Mouse (Mus musculus) liver, embryonic 16.5 days (tissue): Measurements from ENCODE around the gene Skap1. TPM values are rescaled to one million over a fixed set of nuclear protein-coding genes. Genes with fewer than 3 reads are reported as not detected.

Experiments
- ATAC-seq: fragments of 200-750 bp; cut with Nextera tagmentation; 2 replicates; pipeline ENCODE4 v1.8.0; 2017; ENCODE audit warnings: low read depth, mild to moderate bottlenecking, moderate number of reproducible peaks, moderate library complexity
- H3K27ac ChIP-seq: fragments of 300-500 bp; sonication (generic); 2 replicates; pipeline ENCODE4 v1.5.1; 2014; ENCODE audit warnings: mild to moderate bottlenecking, low read length
- H3K27me3 ChIP-seq: fragments of 300-500 bp; sonication (generic); 2 replicates; pipeline ENCODE4 v1.6.1; 2014; ENCODE audit warnings: low read depth, low read length, mixed read lengths; ENCODE audit not compliant: control insufficient read depth, insufficient read depth
- H3K36me3 ChIP-seq: fragments of 300-500 bp; sonication (generic); 2 replicates; pipeline ENCODE4 v1.6.1; 2014; ENCODE audit warnings: mild to moderate bottlenecking; ENCODE audit not compliant: control insufficient read depth, insufficient read depth
- H3K4me1 ChIP-seq: fragments of 300-500 bp; sonication (generic); 2 replicates; pipeline ENCODE4 v1.6.1; 2014; ENCODE audit warnings: low read depth, low read length, mixed read lengths; ENCODE audit not compliant: control insufficient read depth
- H3K4me2 ChIP-seq: fragments of 300-500 bp; sonication (generic); 2 replicates; pipeline ENCODE4 v1.6.1; 2014; ENCODE audit warnings: low read depth, low read length, mixed read lengths
- H3K4me3 ChIP-seq: fragments of 300-500 bp; sonication (generic); 2 replicates; pipeline ENCODE4 v1.5.1; 2014; ENCODE audit warnings: low read depth, mild to moderate bottlenecking, low read length
- H3K9ac ChIP-seq: fragments of 300-500 bp; sonication (generic); 2 replicates; pipeline ENCODE4 v1.6.1; 2014; ENCODE audit warnings: low read depth, low read length
- H3K9me3 ChIP-seq: fragments of 300-500 bp; sonication (generic); replicated peaks from 2 replicates; pipeline ENCODE4 v1.6.1; 2016; ENCODE audit warnings: low read length; ENCODE audit not compliant: control insufficient read depth
- WGBS: fragments of 180-500 bp; shearing (Covaris S2); extraction: QIAGEN DNeasy Blood & Tissue Kit; methylation state at CpG from one replicate; pipeline ENCODE4 v1.1.7; 2014; ENCODE audit not compliant: insufficient replicate concordance; 5-methylcytosine and 5-hydroxymethylcytosine counted together
- polyA plus RNA-seq: library from polyadenylated mRNA; unstranded; fragments of >200 nt; fragmentation: Nextera tagmentation; extraction: Ambion mirVana; gene quantifications from 2 replicates; pipeline ENCODE4 v1.2.1, GENCODE M21; 2015

Skap1 gene
- polyA plus RNA-seq, 1 experiment from 2014 or later, result 0.12 TPM

DNA sequence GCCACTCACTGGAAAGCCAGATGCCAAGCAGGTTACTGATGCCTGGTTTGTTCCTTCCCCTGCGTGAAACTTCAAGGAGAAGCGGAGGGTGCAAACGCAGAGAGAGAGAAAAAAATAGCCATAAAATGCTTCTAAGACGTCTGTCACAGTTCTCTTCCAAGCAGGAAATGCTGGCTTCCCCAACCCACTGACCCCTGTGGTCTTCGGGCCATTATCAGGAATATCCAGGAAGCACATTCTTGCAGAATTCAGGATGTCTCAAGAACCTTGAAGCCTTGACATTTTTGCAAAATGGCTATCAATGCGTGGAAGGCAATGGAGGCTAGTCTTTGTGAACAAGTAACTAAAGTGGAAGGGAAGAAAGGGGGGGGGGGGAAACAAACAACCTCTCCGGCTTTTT lies 180.6 kb downstream of the Skap1 start:
- Histone ChIP-seq H3K27ac (no peak overlapping the region), H3K27me3 (no peaks in the 10 kb centered on the region), H3K4me2 (no peak overlapping the region), H3K9me3 (no peaks in the 10 kb centered on the region), H3K36me3 (no peaks in the 10 kb centered on the region), H3K9ac (no peak overlapping the region), H3K4me3 (no peak overlapping the region), H3K4me1 (no peaks in the 10 kb centered on the region)
- no peak for ATAC-seq
- 32% methylated on average over 7 of the region's 7 CpGs for WGBS

GRCm38 (mm10) chr11:96645538-96646037 lies 181.2 kb downstream of the Skap1 start:
- H3K27ac ChIP-seq, result 0 out of 2 replicates have a peak overlapping the region, but pooled peaks have one; percentile 20
- H3K9ac ChIP-seq, result no peak overlapping the region
- no peaks in the 10 kb centered on the region for H3K27me3 ChIP-seq
- no peaks in the 10 kb centered on the region for H3K4me1 ChIP-seq
- WGBS, result 55% methylated on average over 10 of the region's 10 CpGs
- H3K4me2 ChIP-seq, result no peak overlapping the region
- ATAC-seq, result no peak
- no peaks in the 10 kb centered on the region for H3K9me3 ChIP-seq
- H3K36me3 ChIP-seq, result no peaks in the 10 kb centered on the region
- H3K4me3 ChIP-seq, result no peak overlapping the region

- Histone ChIP-seq H3K4me2 (no peak overlapping the region), H3K4me1 (no peaks in the 10 kb centered on the region), H3K27ac (no peak overlapping the region), H3K9ac (no peak overlapping the region), H3K4me3 (no peak overlapping the region), H3K9me3 (no peaks in the 10 kb centered on the region), H3K27me3 (no peaks in the 10 kb centered on the region), H3K36me3 (no peaks in the 10 kb centered on the region)
- 68% methylated on average over 9 of the region's 9 CpGs for WGBS
- ATAC-seq, result no peak
These were observed 187.5 kb downstream of the Skap1 start for GRCm38 (mm10) chr11:96651848-96652247.

DNA sequence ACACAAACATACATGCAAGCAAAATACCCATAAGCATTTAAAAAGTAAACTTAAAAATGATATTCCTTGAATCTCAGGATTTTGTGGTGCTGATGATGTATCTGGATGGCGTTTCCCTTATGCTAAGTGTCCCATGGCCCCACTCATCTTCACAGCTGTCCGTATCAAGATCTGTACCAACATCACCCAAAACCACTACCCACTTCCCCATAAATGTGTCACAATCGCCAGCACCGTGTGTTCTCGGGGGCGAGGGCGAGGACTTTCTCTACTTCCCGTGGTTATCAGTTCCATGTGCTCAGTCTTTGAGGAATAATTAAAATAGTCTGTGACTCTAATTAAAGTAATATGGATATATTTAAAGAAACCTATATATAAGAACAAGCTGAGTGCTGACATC lies 189.5 kb downstream of the Skap1 start:
- Histone ChIP-seq H3K4me1 (no peaks in the 10 kb centered on the region), H3K4me2 (no peak overlapping the region), H3K9ac (no peak overlapping the region), H3K4me3 (no peak overlapping the region), H3K27ac (no peak overlapping the region), H3K36me3 (no peaks in the 10 kb centered on the region), H3K9me3 (no peaks in the 10 kb centered on the region), H3K27me3 (no peaks in the 10 kb centered on the region)
- WGBS, result 16% methylated on average over 8 of the region's 8 CpGs
- ATAC-seq, result no peak

- Histone ChIP-seq H3K36me3 (no peaks in the 10 kb centered on the region), H3K9ac (no peak overlapping the region), H3K27me3 (no peaks in the 10 kb centered on the region), H3K9me3 (no peaks in the 10 kb centered on the region), H3K4me2 (no peak overlapping the region), H3K4me1 (no peaks in the 10 kb centered on the region), H3K27ac (no peak overlapping the region), H3K4me3 (no peak overlapping the region)
- WGBS, result 43% methylated on average over 1 of the region's 1 CpGs
- no peak for ATAC-seq
These were observed 194.0 kb downstream of the Skap1 start for GRCm38 (mm10) chr11:96658420-96658819.

DNA sequence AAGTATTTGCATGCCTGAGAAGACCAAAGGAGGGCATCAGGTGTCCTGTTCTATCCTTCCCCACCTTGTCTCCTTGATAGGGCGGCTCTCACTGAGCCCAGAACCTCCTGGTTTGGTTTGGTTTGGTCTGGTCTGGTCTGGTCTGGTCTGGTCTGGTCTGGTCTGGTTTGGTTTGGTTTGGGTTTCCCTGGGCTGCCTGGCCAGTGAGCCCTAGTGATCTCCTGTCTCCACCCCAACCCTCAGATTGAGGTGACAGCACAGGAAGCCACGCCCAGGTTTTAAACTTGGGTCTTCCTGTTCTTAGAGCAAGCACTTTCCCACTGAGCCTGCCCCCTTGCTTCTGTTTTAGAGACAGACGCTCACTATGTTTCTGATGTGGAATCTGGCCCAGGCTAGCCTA lies 202.5 kb downstream of the Skap1 start:
- 33% methylated on average over 3 of the region's 3 CpGs for WGBS
- Histone ChIP-seq H3K4me3 (no peak overlapping the region), H3K9me3 (no peaks in the 10 kb centered on the region), H3K36me3 (no peaks in the 10 kb centered on the region), H3K27me3 (no peaks in the 10 kb centered on the region), H3K4me2 (no peak overlapping the region), H3K9ac (no peak overlapping the region), H3K27ac (no peak overlapping the region), H3K4me1 (no peaks in the 10 kb centered on the region)
- ATAC-seq, result no peak

GRCm38 (mm10) chr11:96668367-96668766 lies 204.0 kb downstream of the Skap1 start:
- no peaks in the 10 kb centered on the region for H3K4me1 ChIP-seq
- H3K4me3 ChIP-seq, result no peak overlapping the region
- no peaks in the 10 kb centered on the region for H3K9me3 ChIP-seq
- whole genome bisulfite sequencing, result 24% methylated on average over 7 of the region's 7 CpGs
- no peak for ATAC-seq
- H3K4me2 ChIP-seq, result no peak overlapping the region
- no peak overlapping the region for H3K27ac ChIP-seq
- H3K9ac ChIP-seq, result no peak overlapping the region
- no peaks in the 10 kb centered on the region for H3K36me3 ChIP-seq
- H3K27me3 ChIP-seq, result no peaks in the 10 kb centered on the region

DNA sequence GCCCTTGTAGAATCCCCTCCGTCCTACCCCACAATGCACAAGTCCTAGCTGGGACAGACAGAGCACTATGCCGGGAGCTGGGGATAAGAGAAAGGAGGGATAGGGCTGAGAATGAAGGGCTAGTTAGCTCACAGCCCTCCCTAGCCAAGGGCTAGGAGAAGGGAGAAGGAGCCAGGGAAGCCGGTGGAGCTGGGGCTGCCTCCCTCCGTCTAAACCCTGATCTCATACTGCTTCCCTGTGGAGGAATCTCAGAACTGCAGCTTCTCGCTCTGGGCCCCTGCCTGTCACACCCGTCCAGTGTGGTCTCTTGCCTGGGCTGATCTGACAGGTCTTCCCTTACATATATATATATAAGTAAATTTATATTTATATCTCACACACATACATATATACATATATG lies 209.4 kb downstream of the Skap1 start:
- H3K27me3 ChIP-seq, result no peaks in the 10 kb centered on the region
- H3K27ac ChIP-seq, result no peak overlapping the region
- no peak overlapping the region for H3K4me3 ChIP-seq
- H3K9ac ChIP-seq, result no peak overlapping the region
- 17% methylated on average over 6 of the region's 6 CpGs for WGBS
- no peaks in the 10 kb centered on the region for H3K36me3 ChIP-seq
- no peaks in the 10 kb centered on the region for H3K4me1 ChIP-seq
- peak; percentile 37; the same call in 1 of the 2 replicates for ATAC-seq
- H3K4me2 ChIP-seq, result no peak overlapping the region
- no peaks in the 10 kb centered on the region for H3K9me3 ChIP-seq

- Histone ChIP-seq H3K27me3 (no peaks in the 10 kb centered on the region), H3K27ac (no peak overlapping the region), H3K4me2 (no peak overlapping the region), H3K4me1 (no peaks in the 10 kb centered on the region), H3K36me3 (no peaks in the 10 kb centered on the region), H3K9me3 (no peaks in the 10 kb centered on the region), H3K4me3 (no peak overlapping the region), H3K9ac (no peak overlapping the region)
- ATAC-seq, result no peak
- 42% methylated on average over 8 of the region's 8 CpGs for WGBS
These were observed 210.5 kb downstream of the Skap1 start for GRCm38 (mm10) chr11:96674786-96675365.
